Comparison of ENCODE assay signal across 11 mouse cellular contexts in genomic region chr11:75976748-75977147, GRCm38 (mm10). TPM values are rescaled to one million over a fixed set of nuclear protein-coding genes. Genes with fewer than 3 reads are reported as not detected.
DNase-seq lines count a peak whose midpoint lies in the region; ATAC-seq and TF ChIP-seq lines count a peak whose summit lies in the region.
"Had no signal": no experiment of that assay in that cellular context is flagged by ENCODE, and none has a peak within 500 bp of the region (broad histone marks: within the 10 kb centered on the region; RNA-seq: fewer than 3 reads in every experiment).

No protein-coding gene starts in this region.

- H3K27me3 ChIP-seq in MEL (ENCODE audit: control insufficient read depth in 1 of 2, insufficient read depth in 2 of 2, low read length in 2 of 2), result peaks cover 0 to 2% of the 10 kb centered on the region in 2 experiments; a peak in 1 of 4 replicates
- H3K27me3 ChIP-seq in midbrain, postnatal 0 days (ENCODE audit: insufficient read depth, low read length), result no peaks in the 10 kb centered on the region
- no peaks in the 10 kb centered on the region for H3K27me3 ChIP-seq in hindbrain, embryonic 11.5 days (ENCODE audit: control insufficient read depth, insufficient read depth, low read length)

- no peak for TF ChIP-seq CTCF in MEL (IDR thresholded peaks at IDR 0.05 in 2 of 3, conservative IDR thresholded peaks at IDR 0.05 in 1 of 3; ENCODE audit: control insufficient read depth in 1 of 3, insufficient read depth in 1 of 3, low read depth in 2 of 3, low read length in 3 of 3, poor library complexity in 1 of 3, severe bottlenecking in 1 of 3)
- TF ChIP-seq CTCF in midbrain, postnatal 0 days (IDR thresholded peaks at IDR 0.05), result no peak

- 74% methylated on average over 8 of the region's 8 CpGs for WGBS in midbrain, postnatal 0 days
- WGBS in hindbrain, embryonic 11.5 days, result 66% methylated on average over 8 of the region's 8 CpGs

- H3K9me3 ChIP-seq in MEL (replicated peaks; ENCODE audit: insufficient read depth, low read length), result no peaks in the 10 kb centered on the region
- H3K9me3 ChIP-seq in midbrain, postnatal 0 days (ENCODE audit: low read length), result no peaks in the 10 kb centered on the region
- H3K9me3 ChIP-seq in hindbrain, embryonic 11.5 days (ENCODE audit: control insufficient read depth, low read length), result no peaks in the 10 kb centered on the region
- H3K9me3 ChIP-seq: forebrain, embryonic 13.5 days had no signal

- H3K27ac ChIP-seq in MEL (ENCODE audit: control insufficient read depth, low read depth, low read length), result no peak overlapping the region
- no peak overlapping the region for H3K27ac ChIP-seq in midbrain, postnatal 0 days (ENCODE audit: low read depth, low read length)
- H3K27ac ChIP-seq in hindbrain, embryonic 11.5 days (ENCODE audit: low read depth, low read length), result no peak overlapping the region
- H3K27ac ChIP-seq: forebrain, embryonic 13.5 days had no signal

- H3K79me2 ChIP-seq in MEL (ENCODE audit: control insufficient read depth, insufficient read depth, low read length, poor library complexity), result no peaks in the 10 kb centered on the region

- peak; percentile 70 to 71 for TF ChIP-seq EP300 in MEL (IDR thresholded peaks at IDR 0.05; ENCODE audit: low read depth in 1 of 2, low read length in 2 of 2)

- no peak overlapping the region for H3K4me3 ChIP-seq in MEL (ENCODE audit: control insufficient read depth in 1 of 2, insufficient read depth in 1 of 2, low read depth in 2 of 2, low read length in 2 of 2)
- no peak overlapping the region for H3K4me3 ChIP-seq in midbrain, postnatal 0 days (ENCODE audit: low read depth, low read length)
- H3K4me3 ChIP-seq in hindbrain, embryonic 11.5 days (ENCODE audit: low read depth, low read length), result no peak overlapping the region
- H3K4me3 ChIP-seq: forebrain, embryonic 13.5 days had no signal

- peaks cover 2 to 13% of the 10 kb centered on the region in 2 experiments; a peak in 3 of 4 replicates for H3K4me1 ChIP-seq in MEL (ENCODE audit: control insufficient read depth in 1 of 2, insufficient read depth in 2 of 2, low read length in 2 of 2)
- H3K4me1 ChIP-seq in midbrain, postnatal 0 days (ENCODE audit: insufficient read depth, low read length), result no peaks in the 10 kb centered on the region
- no peaks in the 10 kb centered on the region for H3K4me1 ChIP-seq in hindbrain, embryonic 11.5 days (replicated peaks; ENCODE audit: control insufficient read depth, insufficient read depth, low read length)

- TF ChIP-seq POLR2A in MEL (IDR thresholded peaks at IDR 0.05; ENCODE audit: control insufficient read depth in 1 of 2, insufficient read depth in 1 of 2, low read depth in 1 of 2, low read length in 2 of 2, poor library complexity in 1 of 2), result no peak

- ATAC-seq in midbrain, postnatal 0 days (ENCODE audit: low FRiP score), result no peak
- ATAC-seq in hindbrain, embryonic 11.5 days (ENCODE audit: low FRiP score), result no peak
- ATAC-seq: forebrain, embryonic 13.5 days had no signal

- no peak overlapping the region for H3K4me2 ChIP-seq in midbrain, postnatal 0 days (ENCODE audit: low read depth, low read length, poor library complexity, severe bottlenecking)
- H3K4me2 ChIP-seq in hindbrain, embryonic 11.5 days (replicated peaks; ENCODE audit: low read depth, low read length), result no peak overlapping the region
- H3K4me2 ChIP-seq: forebrain, embryonic 13.5 days had no signal

- H3K9ac ChIP-seq in MEL (ENCODE audit: control insufficient read depth, low read depth, low read length, poor library complexity, severe bottlenecking), result peak overlapping the region; percentile 11; the same call in 1 of the 2 replicates
- no peak overlapping the region for H3K9ac ChIP-seq in midbrain, postnatal 0 days (replicated peaks; ENCODE audit: low read length, poor library complexity, severe bottlenecking)
- H3K9ac ChIP-seq in hindbrain, embryonic 11.5 days (ENCODE audit: low read depth, low read length), result no peak overlapping the region
- H3K9ac ChIP-seq: forebrain, embryonic 13.5 days had no signal

- TF ChIP-seq RAD21 in MEL (IDR thresholded peaks at IDR 0.05; ENCODE audit: low read depth, low read length), result no peak

- DNase-seq in CD4-positive helper T cell, adult 2 months (ENCODE audit: low read depth, low spot score), result peak; percentile 94
- DNase-seq in MEL (ENCODE audit: low read depth, low spot score), result peak; percentile 69
- peak; percentile 30 to 66 for DNase-seq in kidney, postnatal 36 days
- DNase-seq in spleen, postnatal 36 days (ENCODE audit: low spot score in 2 of 2), result peak; percentile 92 to 93
- no peak for DNase-seq in right cerebral cortex, postnatal 36 days (ENCODE audit: low spot score in 2 of 2)
- DNase-seq in midbrain, postnatal 0 days (ENCODE audit: low spot score), result no peak
- no peak for DNase-seq in hindbrain, embryonic 11.5 days (ENCODE audit: low spot score)
- DNase-seq: cerebellum, postnatal 14 days; midbrain, embryonic 14.5 days had no signal

- peaks cover 0 to 4% of the 10 kb centered on the region in 2 experiments; a peak in 2 of 4 replicates for H3K36me3 ChIP-seq in MEL (ENCODE audit: control insufficient read depth in 1 of 2, insufficient read depth in 2 of 2, low read length in 2 of 2)
- no peaks in the 10 kb centered on the region for H3K36me3 ChIP-seq in midbrain, postnatal 0 days (ENCODE audit: insufficient read depth, low read length)
- H3K36me3 ChIP-seq in hindbrain, embryonic 11.5 days (ENCODE audit: control insufficient read depth, insufficient read depth, low read length), result no peaks in the 10 kb centered on the region

TF ChIP-seq in MEL, 35 proteins besides CTCF, POLR2A, EP300 and RAD21:
- TF ChIP-seq TBP (IDR thresholded peaks at IDR 0.05; ENCODE audit: low read depth, low read length) (0 out of 2 replicates have a peak, but pooled peaks have one; percentile 29), SMC3 (IDR thresholded peaks at IDR 0.05; ENCODE audit: low read depth, low read length) (no peak; the same call in 1 of the 2 replicates), MYB (IDR thresholded peaks at IDR 0.05; ENCODE audit: low read depth, low read length) (no peak), GATA1 (IDR thresholded peaks at IDR 0.05; ENCODE audit: low read depth, low read length) (no peak), MXI1 (IDR thresholded peaks at IDR 0.05; ENCODE audit: low read depth, low read length) (no peak), TAL1 (IDR thresholded peaks at IDR 0.05; ENCODE audit: low read length) (no peak), USF1 (IDR thresholded peaks at IDR 0.05; ENCODE audit: low read depth, low read length) (peak; percentile 83), ELF1 (IDR thresholded peaks at IDR 0.05; ENCODE audit: low read depth, low read length) (peak; percentile 56; the same call in 1 of the 2 replicates), NELFE (IDR thresholded peaks at IDR 0.05; ENCODE audit: low read depth, low read length) (no peak), HCFC1 (IDR thresholded peaks at IDR 0.05; ENCODE audit: low read depth, low read length) (no peak), RCOR1 (IDR thresholded peaks at IDR 0.05; ENCODE audit: low read depth, low read length) (peak; percentile 98), BHLHE40 (IDR thresholded peaks at IDR 0.05; ENCODE audit: borderline replicate concordance, low read depth, low read length) (peak; percentile 33; the same call in 1 of the 2 replicates), ZKSCAN1 (IDR thresholded peaks at IDR 0.05; ENCODE audit: low read depth, low read length) (no peak), POLR2AphosphoS5 (IDR thresholded peaks at IDR 0.05; ENCODE audit: borderline replicate concordance, low read depth, low read length) (no peak), USF2 (IDR thresholded peaks at IDR 0.05; ENCODE audit: borderline replicate concordance in 1 of 2, insufficient read depth in 1 of 2, low read depth in 1 of 2, low read length in 2 of 2) (peak in 1 of 2 experiments; percentile 50; a peak in 1 of 4 replicates), ZNF384 (IDR thresholded peaks at IDR 0.05; ENCODE audit: low read depth, low read length) (no peak), SIN3A (IDR thresholded peaks at IDR 0.05; ENCODE audit: low read length) (peak; percentile 42; the same call in 1 of the 2 replicates), KAT2A (conservative IDR thresholded peaks at IDR 0.05; ENCODE audit: low read depth, low read length) (no peak), GABPA (IDR thresholded peaks at IDR 0.05; ENCODE audit: low read depth, low read length) (no peak), MAFK (IDR thresholded peaks at IDR 0.05; ENCODE audit: borderline replicate concordance, low read depth, low read length) (no peak; the same call in 1 of the 2 replicates), POLR2AphosphoS2 (IDR thresholded peaks at IDR 0.05; ENCODE audit: low read length) (no peak), ETS1 (IDR thresholded peaks at IDR 0.05; ENCODE audit: low read depth, low read length) (peak; percentile 58; the same call in 1 of the 2 replicates)

RNA-seq across cellular contexts. Expression of gene 1700016K19Rik, which starts 23.0 kb away (rescaled TPM):
- total RNA-seq in MEL (2012; rRNA removed), result not detected in 2 replicates
- polyA plus RNA-seq in MEL (2012; ENCODE audit: insufficient read depth in 1 of 2, insufficient read length in 2 of 2, low read depth in 1 of 2, low replicate concordance in 2 of 2, missing spikeins in 1 of 2), result under 1 TPM in 1 of 2 experiments, not detected in 1; 0.25 TPM
- total RNA-seq in midbrain, postnatal 0 days (2014; rRNA removed), result 5.5 and 11.3 TPM in 2 replicates
- 8.6 and 8.8 TPM in 2 replicates for polyA plus RNA-seq in midbrain, postnatal 0 days (2015; fragmentation: Nextera tagmentation; extraction: Ambion mirVana)
- 3.1 and 3.6 TPM in 2 replicates for polyA plus RNA-seq in hindbrain, embryonic 11.5 days (2014; fragmentation: Nextera tagmentation; extraction: Ambion mirVana)
- total RNA-seq: heart, postnatal 10 days had no signal

RNA-seq across cellular contexts. Expression of gene Rph3al, which starts 38.5 kb away (rescaled TPM):
- 7.1 and 9.4 TPM in 2 replicates for total RNA-seq in MEL (2012; rRNA removed)
- 10 to 100 TPM in 1 of 2 experiments, not detected in 1; 23.0 TPM for polyA plus RNA-seq in MEL (2012; ENCODE audit: insufficient read depth in 1 of 2, insufficient read length in 2 of 2, low read depth in 1 of 2, low replicate concordance in 2 of 2, missing spikeins in 1 of 2)
- 3.4 and 4.0 TPM in 2 replicates for total RNA-seq in midbrain, postnatal 0 days (2014; rRNA removed)
- 3.0 and 3.1 TPM in 2 replicates for polyA plus RNA-seq in midbrain, postnatal 0 days (2015; fragmentation: Nextera tagmentation; extraction: Ambion mirVana)
- 1.5 and 2.2 TPM in 2 replicates for polyA plus RNA-seq in hindbrain, embryonic 11.5 days (2014; fragmentation: Nextera tagmentation; extraction: Ambion mirVana)

RNA-seq across cellular contexts. Expression of gene Rflnb, which starts 50.8 kb away (rescaled TPM):
- total RNA-seq in MEL (2012; rRNA removed), result 4.8 and 7.4 TPM in 2 replicates
- polyA plus RNA-seq in MEL (2012; ENCODE audit: insufficient read depth in 1 of 2, insufficient read length in 2 of 2, low read depth in 1 of 2, low replicate concordance in 2 of 2, missing spikeins in 1 of 2), result 1 to 10 TPM in 1 of 2 experiments, not detected in 1; 8.7 TPM
- 16.7 and 17.7 TPM in 2 replicates for total RNA-seq in midbrain, postnatal 0 days (2014; rRNA removed)
- 15.2 and 16.3 TPM in 2 replicates for polyA plus RNA-seq in midbrain, postnatal 0 days (2015; fragmentation: Nextera tagmentation; extraction: Ambion mirVana)
- polyA plus RNA-seq in hindbrain, embryonic 11.5 days (2014; fragmentation: Nextera tagmentation; extraction: Ambion mirVana), result 12.9 and 14.6 TPM in 2 replicates

Comparison
In these comparisons a context has a peak if more than half of its experiments do, and no peak if none do; other contexts are left out.
1. DNase-seq: peak in CD4-positive helper T cell, adult 2 months (single experiment), MEL (single experiment), kidney, postnatal 36 days (2 of 2) and spleen, postnatal 36 days (2 of 2); none in right cerebral cortex, postnatal 36 days (0 of 2), midbrain, postnatal 0 days (single experiment) and hindbrain, embryonic 11.5 days (single experiment).